Mouse (Mus musculus) kidney, embryonic 16.5 days (tissue): ENCODE data around the gene Ccdc27. TPM values are rescaled to one million over a fixed set of nuclear protein-coding genes. Genes with fewer than 3 reads are reported as not detected.

Source experiments
- ATAC-seq: fragments of 200-750 bp; cut with Nextera tagmentation; 2 replicates; pipeline ENCODE4 v1.8.0; 2017; ENCODE audit warnings: moderate TSS enrichment; ENCODE audit not compliant: low FRiP score, low TSS enrichment
- H3K27ac ChIP-seq: fragments of 300-500 bp; sonication (generic); 2 replicates; pipeline ENCODE4 v1.5.1; 2014; ENCODE audit warnings: low read length
- H3K27me3 ChIP-seq: fragments of 300-500 bp; sonication (generic); 2 replicates; pipeline ENCODE4 v1.6.1; 2014; ENCODE audit warnings: low read length, control low read depth, mixed read lengths; ENCODE audit not compliant: insufficient read depth
- H3K36me3 ChIP-seq: fragments of 300-500 bp; sonication (generic); 2 replicates; pipeline ENCODE4 v1.6.1; 2014; ENCODE audit warnings: low read length, control low read depth, mixed read lengths; ENCODE audit not compliant: insufficient read depth
- H3K4me1 ChIP-seq: fragments of 300-500 bp; sonication (generic); 2 replicates; pipeline ENCODE4 v1.6.1; 2014; ENCODE audit warnings: low read length, control low read depth, mixed read lengths; ENCODE audit not compliant: insufficient read depth
- H3K4me2 ChIP-seq: fragments of 300-500 bp; sonication (generic); replicated peaks from 2 replicates; pipeline ENCODE4 v1.6.1; 2014; ENCODE audit warnings: low read depth, low read length
- H3K4me3 ChIP-seq: fragments of 300-500 bp; sonication (generic); 2 replicates; pipeline ENCODE4 v1.5.1; 2014; ENCODE audit warnings: mild to moderate bottlenecking, low read length
- H3K9ac ChIP-seq: fragments of 300-500 bp; sonication (generic); replicated peaks from 2 replicates; pipeline ENCODE4 v1.6.1; 2014; ENCODE audit warnings: low read length
- H3K9me3 ChIP-seq: fragments of 300-500 bp; sonication (generic); 2 replicates; pipeline ENCODE4 v1.6.1; 2016; ENCODE audit warnings: low read length, control low read depth
- WGBS: fragments of 180-500 bp; shearing (Covaris S2); extraction: QIAGEN DNeasy Blood & Tissue Kit; methylation state at CpG from one replicate; pipeline ENCODE4 v1.1.7; 2014; 5-methylcytosine and 5-hydroxymethylcytosine counted together
- polyA plus RNA-seq: library from polyadenylated mRNA; unstranded; fragments of >200 nt; fragmentation: Nextera tagmentation; extraction: Ambion mirVana; gene quantifications from 2 replicates; pipeline ENCODE4 v1.2.1, GENCODE M21; 2015

Ccdc27 gene
- polyA plus RNA-seq, 1 experiment from 2014 or later = 0.07 TPM

DNA sequence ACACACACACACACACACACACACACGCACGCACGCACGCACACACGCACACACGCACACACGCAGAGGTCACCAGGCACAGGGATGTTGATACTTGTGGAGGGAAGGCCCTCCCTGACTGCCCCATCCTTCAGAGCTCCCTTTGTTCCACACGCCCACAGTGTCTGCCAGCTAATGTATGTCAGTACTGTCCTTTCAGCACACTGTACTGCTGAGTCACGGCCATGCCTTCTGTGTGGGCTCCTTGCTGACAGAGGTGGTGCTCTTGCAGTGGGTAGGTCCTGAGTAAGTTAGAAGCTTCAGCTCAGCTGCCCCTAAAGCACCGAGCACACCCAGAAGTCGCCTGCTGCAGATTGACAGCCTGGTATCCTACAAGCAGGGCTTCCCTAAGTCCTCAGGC, 62.0 kb downstream of the Ccdc27 start:
- 86% methylated on average over 11 of the region's 11 CpGs for WGBS
- Histone ChIP-seq H3K4me3 (no peak overlapping the region), H3K9me3 (no peaks in the 10 kb centered on the region), H3K4me1 (peaks cover 11% of the 10 kb centered on the region), H3K27me3 (no peaks in the 10 kb centered on the region), H3K4me2 (no peak overlapping the region), H3K27ac (no peak overlapping the region), H3K9ac (no peak overlapping the region), H3K36me3 (peaks cover 41% of the 10 kb centered on the region)
- no peak for ATAC-seq

GRCm38 (mm10) chr4:153979243-153979642, 63.2 kb downstream of the Ccdc27 start:
- no peak for ATAC-seq
- no peak overlapping the region for H3K4me3 ChIP-seq
- H3K27ac ChIP-seq = no peak overlapping the region
- peaks cover 29% of the 10 kb centered on the region for H3K36me3 ChIP-seq
- no peak overlapping the region for H3K4me2 ChIP-seq
- 88% methylated on average over 10 of the region's 10 CpGs for WGBS
- no peaks in the 10 kb centered on the region for H3K27me3 ChIP-seq
- H3K4me1 ChIP-seq = peaks cover 13% of the 10 kb centered on the region
- H3K9me3 ChIP-seq = no peaks in the 10 kb centered on the region
- no peak overlapping the region for H3K9ac ChIP-seq

Other genes starting within 250 kb of the Ccdc27 start
- 94.6 and 97.5 TPM in 2 replicates for gene A430005L14Rik, start 85.4 kb downstream of the Ccdc27 start, polyA plus RNA-seq
- gene Dffb, start 67.6 kb downstream of the Ccdc27 start, polyA plus RNA-seq = 14.1 and 14.3 TPM in 2 replicates
- 16.1 and 17.6 TPM in 2 replicates for gene Cep104, start 67.5 kb downstream of the Ccdc27 start, polyA plus RNA-seq
- gene Lrrc47, start 30.9 kb downstream of the Ccdc27 start, polyA plus RNA-seq = 16.8 and 21.9 TPM in 2 replicates
- gene Smim1, start 16.4 kb downstream of the Ccdc27 start, polyA plus RNA-seq = 62.4 and 66.1 TPM in 2 replicates
- gene Trp73, start 97.5 kb upstream of the Ccdc27 start, polyA plus RNA-seq = 0.31 and 0.44 TPM in 2 replicates
- gene Wrap73, start 99.7 kb upstream of the Ccdc27 start, polyA plus RNA-seq = 41.8 and 46.0 TPM in 2 replicates
- gene Tprgl, start 118.0 kb upstream of the Ccdc27 start, polyA plus RNA-seq = 123 and 136 TPM in 2 replicates
- 12.3 and 15.7 TPM in 2 replicates for gene Megf6, start 128.1 kb upstream of the Ccdc27 start, polyA plus RNA-seq